Mouse (Mus musculus) liver, embryonic 12.5 days (tissue): ENCODE data around the gene Bbs7. TPM values are rescaled to one million over a fixed set of nuclear protein-coding genes. Genes with fewer than 3 reads are reported as not detected.
"Not testable (repeated sequence)": the region's sequence is repeated elsewhere in the genome, so short reads cannot be mapped to it uniquely, and the experiment has no call there.

Source experiments
- ATAC-seq: fragments of 200-750 bp; cut with Nextera tagmentation; 2 replicates; pipeline ENCODE4 v1.8.0; 2017; ENCODE audit warnings: moderate number of reproducible peaks, mild to moderate bottlenecking, moderate library complexity
- H3K27ac ChIP-seq: fragments of 300-500 bp; sonication (generic); 2 replicates; pipeline ENCODE4 v1.5.1; 2016; ENCODE audit warnings: mild to moderate bottlenecking
- H3K27me3 ChIP-seq: fragments of 300-500 bp; sonication (generic); replicated peaks from 2 replicates; pipeline ENCODE4 v1.6.1; 2016; ENCODE audit warnings: mild to moderate bottlenecking, moderate library complexity
- H3K36me3 ChIP-seq: fragments of 300-500 bp; sonication (generic); 2 replicates; pipeline ENCODE4 v1.6.1; 2016; ENCODE audit warnings: mild to moderate bottlenecking, moderate library complexity
- H3K4me1 ChIP-seq: fragments of 300-500 bp; sonication (generic); 2 replicates; pipeline ENCODE4 v1.6.1; 2016
- H3K4me2 ChIP-seq: fragments of 300-500 bp; sonication (generic); 2 replicates; pipeline ENCODE4 v1.6.1; 2016; ENCODE audit warnings: mild to moderate bottlenecking, moderate library complexity
- H3K4me3 ChIP-seq: fragments of 300-500 bp; sonication (generic); 2 replicates; pipeline ENCODE4 v1.5.1; 2016; ENCODE audit warnings: mild to moderate bottlenecking, moderate library complexity
- H3K9ac ChIP-seq: fragments of 300-500 bp; sonication (generic); 2 replicates; pipeline ENCODE4 v1.6.1; 2016; ENCODE audit warnings: mild to moderate bottlenecking, moderate library complexity
- H3K9me3 ChIP-seq: fragments of 300-500 bp; sonication (generic); replicated peaks from 2 replicates; pipeline ENCODE4 v1.6.1; 2016; ENCODE audit warnings: mild to moderate bottlenecking, moderate library complexity
- WGBS: fragments of 180-500 bp; shearing (Covaris S2); methylation state at CpG from one replicate; pipeline ENCODE4 v1.1.7; 2016; ENCODE audit not compliant: insufficient replicate concordance; 5-methylcytosine and 5-hydroxymethylcytosine counted together
- polyA plus RNA-seq: library from polyadenylated mRNA; unstranded; fragments of >200 nt; fragmentation: Nextera tagmentation; extraction: Ambion mirVana; gene quantifications from 2 replicates; pipeline ENCODE4 v1.2.1, GENCODE M21; 2016

Gene Bbs7
- polyA plus RNA-seq, 1 experiment from 2014 or later: 8.3 TPM

GRCm38 (mm10) chr3:36599773-36600172 lies 13.5 kb downstream of the Bbs7 start:
- 65% methylated on average over 9 of the region's 9 CpGs for WGBS
- not testable (repeated sequence) for H3K4me1 ChIP-seq, H3K4me3 ChIP-seq, H3K9ac ChIP-seq, ATAC-seq, H3K9me3 ChIP-seq, H3K36me3 ChIP-seq, H3K27ac ChIP-seq, H3K4me2 ChIP-seq, H3K27me3 ChIP-seq

GRCm38 (mm10) chr3:36598811-36599210 lies 14.5 kb downstream of the Bbs7 start:
- no peak for ATAC-seq
- 71% methylated on average over 3 of the region's 3 CpGs for WGBS
- Histone ChIP-seq H3K4me3 (no peak overlapping the region), H3K27ac (no peak overlapping the region), H3K36me3 (no peaks in the 10 kb centered on the region), H3K4me2 (no peak overlapping the region), H3K9ac (no peak overlapping the region), H3K9me3 (no peaks in the 10 kb centered on the region), H3K4me1 (no peaks in the 10 kb centered on the region), H3K27me3 (no peaks in the 10 kb centered on the region)

GRCm38 (mm10) chr3:36571827-36572378 lies 41.4 kb downstream of the Bbs7 start, which contains the start of gene Ccna2:
Ccna2 (minus strand) TSS chr3:36572150.
- H3K36me3 ChIP-seq: peaks cover 39% of the 10 kb centered on the region
- peak within 1 kb of the TSS; percentile 87 for H3K4me3 ChIP-seq
- peak within 1 kb of the TSS; percentile 94 for H3K27ac ChIP-seq
- H3K9me3 ChIP-seq: no peaks in the 10 kb centered on the region
- no peaks in the 10 kb centered on the region for H3K27me3 ChIP-seq
- peak; percentile 98 for ATAC-seq
- peak within 1 kb of the TSS; percentile 82 for H3K4me2 ChIP-seq
- peaks cover 34% of the 10 kb centered on the region for H3K4me1 ChIP-seq
- under 1% methylated on average over 60 of the region's 60 CpGs for WGBS
- peak within 1 kb of the TSS; percentile 100 for H3K9ac ChIP-seq

- WGBS: 3% methylated on average over 46 of the region's 46 CpGs
- H3K27me3 ChIP-seq: no peaks in the 10 kb centered on the region
Observed at GRCm38 (mm10) chr3:36571361-36571826, 41.9 kb downstream of the Bbs7 start.

GRCm38 (mm10) chr3:36569836-36570235 lies 43.4 kb downstream of the Bbs7 start:
- Histone ChIP-seq H3K27ac (peak overlapping the region; percentile 94), H3K9ac (peak overlapping the region; percentile 100), H3K9me3 (no peaks in the 10 kb centered on the region), H3K4me2 (peak overlapping the region; percentile 82), H3K36me3 (peaks cover 59% of the 10 kb centered on the region), H3K4me1 (peaks cover 34% of the 10 kb centered on the region), H3K4me3 (peak overlapping the region; percentile 87), H3K27me3 (no peaks in the 10 kb centered on the region)
- ATAC-seq: peak; percentile 72
- 23% methylated on average over 5 of the region's 5 CpGs for WGBS

More at GRCm38 (mm10) chr3:36571361-36571826, 41.9 kb downstream of the Bbs7 start:
- 0 out of 2 replicates have a peak, but pooled peaks have one; percentile 1 for ATAC-seq
- peaks cover 44% of the 10 kb centered on the region for H3K36me3 ChIP-seq
- H3K4me2 ChIP-seq: peak overlapping the region; percentile 82
- H3K9ac ChIP-seq: peak overlapping the region; percentile 100
- H3K4me3 ChIP-seq: peak overlapping the region; percentile 87
- peaks cover 34% of the 10 kb centered on the region for H3K4me1 ChIP-seq
- no peaks in the 10 kb centered on the region for H3K9me3 ChIP-seq
- peak overlapping the region; percentile 94 for H3K27ac ChIP-seq

- H3K9ac ChIP-seq: no peak overlapping the region
- H3K4me1 ChIP-seq: peaks cover 21% of the 10 kb centered on the region
- H3K27me3 ChIP-seq: no peaks in the 10 kb centered on the region
- no peak overlapping the region for H3K4me2 ChIP-seq
- no peaks in the 10 kb centered on the region for H3K9me3 ChIP-seq
- H3K36me3 ChIP-seq: peaks cover 95% of the 10 kb centered on the region
- 88% methylated on average over 3 of the region's 3 CpGs for WGBS
- ATAC-seq: no peak
- no peak overlapping the region for H3K4me3 ChIP-seq
- H3K27ac ChIP-seq: no peak overlapping the region
Observed at GRCm38 (mm10) chr3:36563666-36564065, 49.6 kb downstream of the Bbs7 start.

- H3K36me3 ChIP-seq: peaks cover 95% of the 10 kb centered on the region
- H3K9ac ChIP-seq: no peak overlapping the region
- H3K27me3 ChIP-seq: no peaks in the 10 kb centered on the region
- no peak overlapping the region for H3K4me3 ChIP-seq
- H3K9me3 ChIP-seq: no peaks in the 10 kb centered on the region
- peak overlapping the region; percentile 22; the same call in 1 of the 2 replicates for H3K4me2 ChIP-seq
- peak; percentile 96 for ATAC-seq
- WGBS: 64% methylated on average over 4 of the region's 4 CpGs
- H3K4me1 ChIP-seq: peaks cover 15% of the 10 kb centered on the region
- H3K27ac ChIP-seq: peak overlapping the region; percentile 60
Observed at GRCm38 (mm10) chr3:36559606-36560005, 53.7 kb downstream of the Bbs7 start.

GRCm38 (mm10) chr3:36557601-36558000 lies 55.7 kb downstream of the Bbs7 start:
- 73% methylated on average over 1 of the region's 1 CpGs for WGBS
- no peak for ATAC-seq
- Histone ChIP-seq H3K4me3 (no peak overlapping the region), H3K27me3 (no peaks in the 10 kb centered on the region), H3K9ac (no peak overlapping the region), H3K4me1 (peaks cover 23% of the 10 kb centered on the region), H3K9me3 (no peaks in the 10 kb centered on the region), H3K36me3 (peaks cover 83% of the 10 kb centered on the region), H3K27ac (no peak overlapping the region), H3K4me2 (no peak overlapping the region)

- Histone ChIP-seq H3K27me3 (peaks cover 6% of the 10 kb centered on the region; the same call in 1 of the 2 replicates), H3K4me2 (peak within 1 kb of the TSS; percentile 83), H3K36me3 (peaks cover 36% of the 10 kb centered on the region), H3K9me3 (no peaks in the 10 kb centered on the region), H3K27ac (peak within 1 kb of the TSS; percentile 5), H3K9ac (peak within 1 kb of the TSS; percentile 81), H3K4me3 (peak within 1 kb of the TSS; percentile 86), H3K4me1 (peaks cover 17% of the 10 kb centered on the region)
- under 1% methylated on average over 39 of the region's 39 CpGs for WGBS
- peak; percentile 93 for ATAC-seq
Observed at GRCm38 (mm10) chr3:36552406-36553047, 60.8 kb downstream of the Bbs7 start, which contains the start of gene Exosc9. Exosc9 (plus strand) TSS chr3:36552606.

GRCm38 (mm10) chr3:36551851-36552384 lies 61.4 kb downstream of the Bbs7 start:
- Histone ChIP-seq H3K9me3 (no peaks in the 10 kb centered on the region), H3K36me3 (peaks cover 30% of the 10 kb centered on the region), H3K4me1 (peaks cover 17% of the 10 kb centered on the region), H3K9ac (peak overlapping the region; percentile 81), H3K4me3 (peak overlapping the region; percentile 86), H3K27me3 (peaks cover 6% of the 10 kb centered on the region; the same call in 1 of the 2 replicates), H3K4me2 (peak overlapping the region; percentile 83), H3K27ac (no peak overlapping the region)
- 23% methylated on average over 12 of the region's 12 CpGs for WGBS
- peak; percentile 45; the same call in 1 of the 2 replicates for ATAC-seq

- Histone ChIP-seq H3K36me3 (peaks cover 25% of the 10 kb centered on the region), H3K4me1 (peaks cover 17% of the 10 kb centered on the region), H3K9ac (no peak overlapping the region), H3K27ac (no peak overlapping the region), H3K4me2 (peak overlapping the region; percentile 83), H3K4me3 (no peak overlapping the region), H3K27me3 (peaks cover 6% of the 10 kb centered on the region; the same call in 1 of the 2 replicates), H3K9me3 (no peaks in the 10 kb centered on the region)
- no peak for ATAC-seq
- 56% methylated on average over 9 of the region's 9 CpGs for whole genome bisulfite sequencing
Observed at GRCm38 (mm10) chr3:36551343-36551742, 61.9 kb downstream of the Bbs7 start.

- 65% methylated on average over 3 of the region's 3 CpGs for WGBS
- Histone ChIP-seq H3K4me1 (no peaks in the 10 kb centered on the region), H3K9ac (no peak overlapping the region), H3K27me3 (no peaks in the 10 kb centered on the region), H3K4me3 (no peak overlapping the region), H3K36me3 (no peaks in the 10 kb centered on the region), H3K9me3 (no peaks in the 10 kb centered on the region), H3K27ac (no peak overlapping the region), H3K4me2 (no peak overlapping the region)
- ATAC-seq: no peak
Observed at GRCm38 (mm10) chr3:36544961-36545360, 68.3 kb downstream of the Bbs7 start.
